Mouse (Mus musculus) C2C12 (cell line): ENCODE measurements around the gene Trim24.
"Not testable (repeated sequence)": the region's sequence is repeated elsewhere in the genome, so short reads cannot be mapped to it uniquely, and the experiment has no call there.

ENCODE experiments used
- CEBPB ChIP-seq: IDR thresholded peaks from one replicate; pipeline ENCODE4 v1.6.1; 2011; ENCODE audit warnings: low read depth, mild to moderate bottlenecking, control low read depth, moderate library complexity
- CTCF ChIP-seq: IDR thresholded peaks from one replicate; pipeline ENCODE4 v1.5.1; 2011; ENCODE audit not compliant: control insufficient read depth, insufficient read depth, insufficient read length
- FOSL1 ChIP-seq: IDR thresholded peaks from one replicate; pipeline ENCODE4 v1.8.0; 2011; ENCODE audit warnings: mild to moderate bottlenecking, low read length; ENCODE audit not compliant: poor library complexity, insufficient read depth, severe bottlenecking
- MAX ChIP-seq: IDR thresholded peaks from one replicate; pipeline ENCODE4 v1.6.1; 2011; ENCODE audit warnings: mild to moderate bottlenecking, control low read depth
- MYOD1 ChIP-seq: IDR thresholded peaks from one replicate; pipeline ENCODE4 v1.6.1; 2011; ENCODE audit warnings: low read depth; ENCODE audit not compliant: control insufficient read depth, insufficient read length
- MYOG ChIP-seq: IDR thresholded peaks from one replicate; pipeline ENCODE4 v1.6.1; 2011; ENCODE audit not compliant: control insufficient read depth, insufficient read length; ENCODE audit errors: extremely low read depth
- USF1 ChIP-seq: IDR thresholded peaks from one replicate; pipeline ENCODE4 v1.6.1; 2011; ENCODE audit warnings: low read depth, mild to moderate bottlenecking, control low read depth, moderate library complexity

DNA sequence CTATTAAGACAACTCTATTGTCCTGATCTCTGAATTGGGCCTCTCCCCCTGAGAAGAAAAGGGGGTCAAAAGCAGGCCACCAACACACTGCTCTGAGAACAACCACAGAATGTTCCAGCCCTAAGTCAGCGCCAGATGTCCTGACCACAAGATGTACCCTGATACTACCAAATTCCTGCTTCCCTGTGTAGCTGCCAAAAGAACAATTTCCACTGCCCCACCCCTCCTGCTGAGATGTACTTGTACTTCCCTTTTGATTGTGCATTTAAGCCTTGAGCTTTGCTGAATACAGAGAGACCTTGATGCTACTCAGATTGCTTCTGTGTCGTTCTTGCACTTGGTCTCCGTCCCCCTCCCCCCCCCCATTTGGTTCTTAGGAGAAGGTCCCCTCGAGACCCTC is 23.1 kb upstream of the Trim24 start:
- not testable (repeated sequence) for TF ChIP-seq CTCF, USF1, MAX, CEBPB, FOSL1, MYOG
- peak; percentile 6 for TF ChIP-seq MYOD1
